Mouse (Mus musculus): ENCODE results near the gene Cc2d2a.

Cc2d2a gene

GRCm38 (mm10) chr5:43728375-43729165 is 66.4 kb downstream of the Cc2d2a start:
- DNase-seq = peak; percentile 24

- DNase-seq = peak; percentile 30
Observed at GRCm38 (mm10) chr5:43732381-43732780, 70.2 kb downstream of the Cc2d2a start.

- no peak for DNase-seq
Observed at GRCm38 (mm10) chr5:43744187-43744586, 82.0 kb downstream of the Cc2d2a start.

- no peak for DNase-seq
Observed at GRCm38 (mm10) chr5:43745156-43745555, 83.0 kb downstream of the Cc2d2a start.

- DNase-seq = no peak
Observed at GRCm38 (mm10) chr5:43748039-43748438, 85.9 kb downstream of the Cc2d2a start.

GRCm38 (mm10) chr5:43749092-43749491 is 86.9 kb downstream of the Cc2d2a start:
- no peak for DNase-seq

GRCm38 (mm10) chr5:43770618-43771354 is 108.6 kb downstream of the Cc2d2a start:
- peak; percentile 52 for DNase-seq

- no peak for DNase-seq
Observed at GRCm38 (mm10) chr5:43771555-43771954, 109.4 kb downstream of the Cc2d2a start.

- DNase-seq = no peak
Observed at GRCm38 (mm10) chr5:43776407-43776806, 114.3 kb downstream of the Cc2d2a start.

- DNase-seq = no peak
Observed at GRCm38 (mm10) chr5:43776993-43777392, 114.8 kb downstream of the Cc2d2a start.

GRCm38 (mm10) chr5:43778583-43778982 is 116.4 kb downstream of the Cc2d2a start:
- DNase-seq = no peak

- DNase-seq = no peak
Observed at GRCm38 (mm10) chr5:43781423-43781976, 119.4 kb downstream of the Cc2d2a start.

- peak; percentile 83 for DNase-seq
Observed at GRCm38 (mm10) chr5:43781977-43782930, 120.1 kb downstream of the Cc2d2a start.

- DNase-seq = no peak
Observed at GRCm38 (mm10) chr5:43783996-43784395, 121.8 kb downstream of the Cc2d2a start.

- no peak for DNase-seq
Observed at GRCm38 (mm10) chr5:43786607-43787006, 124.5 kb downstream of the Cc2d2a start.

- DNase-seq = no peak
Observed at GRCm38 (mm10) chr5:43787976-43788752, 126.0 kb downstream of the Cc2d2a start.

Data from right cerebral cortex, adult 18-20 months (tissue).